Mouse (Mus musculus) megakaryocyte progenitor cell, adult 5-6 weeks (primary cell): ENCODE results near the gene Fem1a. TPM values are rescaled to one million over a fixed set of nuclear protein-coding genes. Genes with fewer than 3 reads are reported as not detected.

Experiments
- ATAC-seq: replicated peaks from 2 replicates; pipeline ENCODE4 v1.8.0; 2016; ENCODE audit warnings: mild to moderate bottlenecking, moderate TSS enrichment, inconsistent platforms; ENCODE audit not compliant: poor library complexity
- total RNA-seq, 2 experiments: library from RNA; stranded (forward) in 1 of 2; stranded (reverse) in 1 of 2; fragments of 157-497, 149-512 nt in 1 of 2; fragments of 200-1000 nt in 1 of 2; gene quantifications; 2 replicates each; pipeline versions ENCODE4 v1.2.3 to v1.2.4; 2015 to 2017

Gene Fem1a
- 15.3 and 15.9 TPM in 2 replicates for total RNA-seq (2015)
- total RNA-seq (2017): 20.7 and 23.4 TPM in 2 replicates

DNA sequence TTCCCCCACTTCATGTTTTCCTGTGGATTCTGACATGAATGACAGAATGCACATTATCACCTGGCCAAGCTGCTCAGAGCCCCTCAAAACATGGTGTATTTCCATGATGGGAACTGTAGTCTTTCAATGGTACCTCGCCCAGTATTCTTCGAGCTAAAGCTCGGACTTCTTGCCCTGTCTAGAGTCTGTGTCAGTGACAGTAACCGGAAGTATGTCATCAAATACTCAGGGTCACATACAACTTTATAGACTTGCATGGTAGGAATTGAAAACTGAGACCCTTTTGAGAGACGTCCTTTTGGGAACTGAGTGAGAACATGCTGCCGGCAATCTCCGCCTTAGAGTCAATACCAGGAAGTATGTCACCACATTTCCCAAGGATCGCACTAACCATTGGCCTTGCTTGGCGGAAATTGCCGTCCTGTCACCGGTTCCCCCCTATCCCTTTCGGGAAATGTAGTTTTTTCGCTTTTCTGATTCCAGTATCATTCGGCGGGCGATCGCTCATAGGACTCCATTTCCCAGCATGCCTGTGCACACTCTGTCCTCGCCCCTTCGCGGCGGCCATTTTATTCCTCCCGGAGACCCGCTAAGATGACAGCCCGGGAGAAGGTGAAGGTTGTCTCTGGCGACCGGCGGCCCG is at the start of gene Fem1a:
TSS of gene Fem1a (plus strand) at position 572 of the 643 bp plus-strand sequence.
- peak; percentile 78 for ATAC-seq

GRCm38 (mm10) chr17:56206986-56207674 is 49.5 kb upstream of the Fem1a start:
- ATAC-seq: no peak

DNA sequence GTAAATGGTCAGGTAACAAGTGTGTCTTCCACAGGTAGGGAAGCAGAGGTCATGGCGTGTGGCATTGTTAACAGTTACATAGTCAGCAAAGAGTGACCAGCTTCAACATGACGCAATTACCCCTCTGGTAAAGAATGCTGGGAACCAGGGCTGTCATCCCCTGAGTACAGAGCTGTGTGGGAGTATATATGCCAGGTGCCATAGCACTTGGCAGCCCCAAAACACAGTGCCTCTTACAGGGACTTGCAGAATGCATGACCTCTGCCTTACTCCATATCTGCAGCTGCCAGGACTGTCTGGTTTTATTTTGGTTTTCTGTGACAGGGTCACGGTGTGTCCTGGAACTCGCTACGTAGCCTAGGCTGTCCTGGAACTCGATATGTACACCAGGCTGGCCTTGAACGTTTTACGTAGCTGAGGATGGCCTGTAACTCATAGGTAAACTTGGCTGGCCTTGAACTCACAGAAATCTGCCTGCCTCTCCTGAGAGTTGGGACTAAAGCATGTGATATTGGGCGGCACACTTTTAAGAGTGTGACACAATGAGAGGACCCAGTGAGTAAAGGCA is 48.6 kb upstream of the Fem1a start:
- no peak for ATAC-seq

GRCm38 (mm10) chr17:56208821-56209220 is 47.8 kb upstream of the Fem1a start:
- ATAC-seq: no peak

- no peak for ATAC-seq
Observed at GRCm38 (mm10) chr17:56211090-56211489, 45.5 kb upstream of the Fem1a start.

GRCm38 (mm10) chr17:56212676-56213075 is 43.9 kb upstream of the Fem1a start:
- peak; percentile 54 for ATAC-seq

- no peak for ATAC-seq
Observed at GRCm38 (mm10) chr17:56214229-56214628, 42.4 kb upstream of the Fem1a start.

DNA sequence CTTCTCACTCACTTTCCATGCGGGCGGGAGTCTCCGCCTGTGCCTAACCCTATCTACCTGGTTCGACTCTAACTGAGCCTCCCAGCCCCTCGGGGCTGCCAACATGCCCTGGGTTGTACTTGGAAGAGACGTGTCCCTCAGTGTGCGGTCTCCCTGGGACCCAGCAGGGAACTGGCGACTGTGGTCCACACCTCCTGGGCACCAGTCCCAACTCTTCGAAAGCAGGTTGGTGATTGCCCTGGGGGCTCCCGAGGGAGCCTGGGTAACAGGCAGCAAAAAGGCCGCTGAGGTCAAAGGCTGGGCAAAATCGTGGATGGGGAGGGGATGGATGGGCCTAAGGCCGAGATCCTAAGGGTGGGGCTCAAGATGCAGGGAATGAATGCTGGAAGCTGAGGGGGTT is 38.9 kb upstream of the Fem1a start:
- no peak for ATAC-seq

GRCm38 (mm10) chr17:56218377-56219191 is 38.0 kb upstream of the Fem1a start, which contains the start of gene Dpp9:
Dpp9 (minus strand) TSS chr17:56218905.
- ATAC-seq: peak; percentile 97

- ATAC-seq: no peak
Observed at GRCm38 (mm10) chr17:56219251-56219650, 37.4 kb upstream of the Fem1a start.

DNA sequence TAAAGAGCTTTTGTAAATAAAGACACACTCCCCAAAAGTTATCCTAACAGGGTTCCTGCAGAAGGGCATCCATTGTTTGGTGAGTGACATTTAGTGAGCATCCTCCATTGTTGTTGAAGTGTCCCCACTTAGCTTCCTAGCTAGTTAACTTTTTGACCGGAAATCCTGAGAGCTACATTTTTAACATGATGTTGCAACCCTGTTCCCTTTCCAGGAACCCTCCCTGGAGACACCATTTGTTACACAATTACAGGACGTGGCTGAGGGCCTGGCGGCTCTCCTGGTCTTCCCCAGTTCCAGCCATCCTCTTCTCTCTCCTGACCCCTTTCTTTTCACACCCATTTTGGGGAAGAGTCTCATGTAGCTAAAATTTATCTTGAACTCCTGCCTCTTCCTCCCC is 36.8 kb upstream of the Fem1a start:
- ATAC-seq: peak; percentile 52

DNA sequence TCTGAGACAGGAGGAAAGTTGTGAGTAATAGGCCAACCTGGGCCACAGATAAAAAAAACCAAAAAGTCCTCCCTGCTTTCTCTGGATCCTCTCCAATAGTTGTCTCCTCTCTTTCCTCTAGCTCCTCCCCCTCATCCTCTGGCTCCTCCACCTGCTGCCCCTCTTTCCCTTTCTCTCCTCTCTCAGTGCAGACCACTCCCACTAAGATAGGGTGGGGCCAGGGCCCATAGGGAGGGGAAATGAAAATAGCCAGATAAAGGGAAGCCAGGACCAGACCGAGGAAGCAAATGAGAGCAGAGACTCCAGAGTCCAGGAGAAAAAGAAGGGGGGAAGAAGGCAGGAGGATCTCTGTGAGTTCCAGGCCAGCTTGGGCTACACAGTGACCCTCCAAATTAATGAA is 31.7 kb upstream of the Fem1a start:
- peak; percentile 31; the same call in 1 of the 2 replicates for ATAC-seq

DNA sequence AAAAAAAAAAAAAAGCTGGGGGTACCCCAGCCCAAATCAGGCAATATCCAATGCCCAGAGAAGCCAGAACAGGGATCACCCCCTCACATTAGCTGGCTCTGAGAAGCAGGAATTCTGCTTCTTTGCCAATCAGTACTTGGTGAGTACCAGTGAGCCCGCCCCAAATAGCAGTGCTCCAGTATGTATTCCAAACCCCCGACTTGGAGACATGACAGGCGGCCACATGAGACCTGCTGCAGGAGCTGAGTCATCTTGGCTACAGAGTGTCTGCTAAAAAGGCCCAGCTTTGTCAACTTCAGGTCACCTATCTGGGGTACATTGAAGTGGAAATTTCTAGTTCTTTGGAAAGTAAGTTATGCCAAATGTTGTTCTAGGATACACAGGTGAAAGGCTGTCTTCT is 30.0 kb upstream of the Fem1a start:
- ATAC-seq: no peak

GRCm38 (mm10) chr17:56229943-56230342 is 26.7 kb upstream of the Fem1a start:
- ATAC-seq: no peak

- no peak for ATAC-seq
Observed at GRCm38 (mm10) chr17:56233389-56233788, 23.2 kb upstream of the Fem1a start.

- ATAC-seq: peak; percentile 42; the same call in 1 of the 2 replicates
Observed at GRCm38 (mm10) chr17:56233818-56234469, 22.7 kb upstream of the Fem1a start.

DNA sequence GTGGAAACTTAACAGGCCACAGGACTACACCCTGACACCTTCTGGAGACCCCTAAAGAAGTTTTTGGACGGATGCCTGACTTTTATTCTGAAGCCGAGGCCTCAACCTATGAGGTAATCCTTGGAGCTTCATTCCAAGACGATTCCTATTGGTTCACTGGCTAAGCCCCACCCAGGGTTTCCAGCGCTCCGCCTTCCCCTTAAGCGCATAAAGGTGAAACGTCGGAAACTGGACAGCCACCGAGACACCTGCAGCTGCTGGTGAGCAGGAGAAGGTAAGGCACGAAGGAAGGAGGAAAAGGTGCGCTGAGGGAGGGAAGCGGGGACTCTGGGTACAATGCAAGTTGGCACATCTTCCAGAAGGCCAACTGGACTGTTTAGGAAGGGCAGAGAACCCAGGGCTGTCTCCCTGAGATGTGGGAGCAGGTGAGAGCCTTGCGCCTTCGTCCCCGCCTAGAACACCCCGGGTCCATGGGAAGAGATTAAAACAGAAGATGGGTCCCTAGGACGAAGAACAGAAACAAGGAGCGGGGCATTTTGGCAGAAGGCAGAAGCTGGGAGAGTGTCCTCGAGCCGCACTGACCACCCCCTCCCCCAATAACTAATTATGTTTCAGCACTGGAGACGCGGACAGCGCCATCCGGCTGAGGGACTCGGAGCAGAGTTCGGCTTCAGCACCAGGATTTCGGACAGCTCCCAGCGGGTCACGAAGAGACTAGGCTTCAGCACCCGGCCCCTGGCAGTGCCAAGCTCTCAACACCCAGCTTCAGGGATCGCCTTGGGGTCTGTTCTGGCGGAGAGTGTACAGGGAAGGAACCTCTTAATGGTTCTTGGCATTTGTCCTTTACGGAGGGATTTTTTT is 14.8 kb upstream of the Fem1a start:
- ATAC-seq: peak; percentile 100

DNA sequence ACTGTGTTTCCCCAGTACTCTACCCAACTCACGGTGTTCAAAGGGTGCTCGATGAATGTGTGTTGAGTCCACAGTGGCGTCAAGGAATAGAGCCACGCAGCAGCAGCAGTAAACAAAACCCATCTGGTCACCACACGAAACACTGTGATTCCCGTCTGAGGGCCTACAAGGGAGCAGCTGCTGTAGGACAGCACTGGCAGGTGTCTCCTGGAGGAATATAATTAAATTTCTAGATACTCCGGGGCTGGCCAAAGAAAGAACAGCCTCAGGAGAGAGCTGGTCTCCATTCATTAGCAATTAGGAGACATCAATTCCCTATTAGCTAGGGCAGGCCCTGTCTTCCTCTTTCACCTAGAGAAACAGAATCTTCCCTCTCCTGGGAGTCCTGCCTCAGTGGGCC is 11.0 kb upstream of the Fem1a start:
- no peak for ATAC-seq

DNA sequence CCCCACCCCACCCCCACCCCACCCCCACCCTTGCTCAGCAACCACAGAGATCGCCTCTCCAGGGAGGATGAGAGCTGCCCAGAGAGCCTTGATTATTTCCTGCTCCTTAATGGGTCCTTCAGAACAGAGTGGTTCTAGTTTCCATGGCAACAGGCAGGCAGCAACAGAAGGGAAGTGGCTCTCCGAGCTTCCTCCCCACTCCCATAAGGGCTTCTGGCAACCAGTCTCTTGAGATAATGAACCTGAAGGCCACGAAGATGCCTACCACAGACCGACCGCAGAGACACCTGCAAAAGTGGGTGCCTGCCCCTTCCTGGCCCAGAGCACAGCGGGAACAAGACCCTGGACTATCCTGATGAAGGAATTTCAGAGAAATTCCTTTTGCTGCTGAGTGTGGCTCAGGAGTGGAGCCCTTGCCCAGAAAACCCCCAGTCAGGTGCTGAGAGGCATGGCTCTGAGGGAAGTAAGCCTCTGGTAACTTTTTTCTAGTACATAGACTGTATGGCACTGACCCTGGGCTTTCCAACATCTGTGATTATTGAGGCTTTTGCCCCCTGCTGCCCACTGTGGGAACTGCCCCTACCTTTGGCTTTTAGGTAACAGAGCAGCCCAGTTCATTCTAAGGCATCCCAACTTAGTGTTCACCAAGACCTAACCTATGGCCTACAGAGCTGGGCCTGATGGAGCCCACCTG is 5.3 kb upstream of the Fem1a start:
- peak; percentile 48 for ATAC-seq
